Mouse (Mus musculus) cerebellum, postnatal 25 days (tissue): Measurements from ENCODE around the gene Hs2st1.

Experiments
- DNase-seq, 2 experiments: peaks; one replicate each; pipeline ENCODE4 v3.0.0; 2021; ENCODE audit warnings: mixed read lengths in 2 of 2

The Hs2st1 gene

DNA sequence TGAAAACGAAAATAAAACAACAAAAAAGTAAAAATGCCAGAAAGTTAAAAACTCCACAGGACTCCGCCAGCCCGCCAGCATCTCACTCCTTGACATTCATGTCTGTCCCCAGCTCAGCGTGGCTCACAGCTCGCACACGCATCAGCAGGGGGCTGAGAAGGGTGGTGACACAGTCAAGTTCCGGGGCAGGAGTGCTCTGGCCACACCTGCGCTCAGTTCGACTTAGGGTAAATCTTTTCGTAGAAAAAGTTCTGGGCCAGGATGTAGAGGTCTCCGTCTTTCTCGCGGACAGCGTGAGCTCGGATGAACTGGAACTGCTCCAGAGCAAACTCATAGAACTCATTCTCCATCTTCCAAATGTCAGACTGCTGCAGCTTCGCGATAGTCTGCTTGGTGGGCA, 135.7 kb downstream of the Hs2st1 start:
- no peak for DNase-seq

DNA sequence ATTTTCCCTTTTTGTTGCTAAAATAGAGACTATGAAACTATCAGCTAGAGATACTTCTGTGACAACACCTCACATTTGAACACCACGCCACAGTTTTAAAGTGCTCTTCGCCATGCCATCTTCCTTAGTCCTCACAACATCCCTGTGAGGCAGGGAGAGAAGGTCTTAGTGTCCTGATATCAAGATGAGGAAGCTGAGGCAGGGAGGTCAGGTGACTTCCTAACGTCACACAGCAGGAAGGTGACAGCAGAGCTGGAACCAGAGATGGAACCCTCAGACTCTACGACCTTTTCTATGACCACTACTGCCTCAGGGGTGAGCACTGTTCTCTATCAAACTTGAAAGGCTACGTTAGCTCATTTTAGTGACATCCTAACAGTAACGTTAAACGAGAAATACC, 136.9 kb downstream of the Hs2st1 start:
- DNase-seq, result no peak

DNA sequence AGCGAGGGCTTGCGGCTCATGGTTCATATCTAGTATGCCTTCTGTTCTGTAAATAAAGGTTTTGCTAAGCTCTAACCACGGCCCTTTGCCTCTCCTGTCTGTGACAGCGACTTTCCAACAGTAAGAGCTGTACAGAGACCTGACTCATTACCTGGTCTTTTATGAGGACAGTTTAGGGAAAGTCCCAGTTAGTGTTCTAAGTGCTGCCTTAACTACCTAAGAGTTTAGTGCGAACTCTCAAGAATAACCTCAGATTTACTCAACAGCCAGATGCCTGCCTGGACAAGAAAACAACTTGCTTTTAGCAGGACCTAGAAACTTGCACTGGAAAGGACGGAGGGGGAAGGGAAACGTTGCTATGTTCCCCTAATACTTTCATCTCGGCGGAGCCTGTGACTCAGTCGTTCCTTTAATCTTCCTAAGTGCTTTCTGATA, 137.8 kb downstream of the Hs2st1 start:
- no peak for DNase-seq

DNA sequence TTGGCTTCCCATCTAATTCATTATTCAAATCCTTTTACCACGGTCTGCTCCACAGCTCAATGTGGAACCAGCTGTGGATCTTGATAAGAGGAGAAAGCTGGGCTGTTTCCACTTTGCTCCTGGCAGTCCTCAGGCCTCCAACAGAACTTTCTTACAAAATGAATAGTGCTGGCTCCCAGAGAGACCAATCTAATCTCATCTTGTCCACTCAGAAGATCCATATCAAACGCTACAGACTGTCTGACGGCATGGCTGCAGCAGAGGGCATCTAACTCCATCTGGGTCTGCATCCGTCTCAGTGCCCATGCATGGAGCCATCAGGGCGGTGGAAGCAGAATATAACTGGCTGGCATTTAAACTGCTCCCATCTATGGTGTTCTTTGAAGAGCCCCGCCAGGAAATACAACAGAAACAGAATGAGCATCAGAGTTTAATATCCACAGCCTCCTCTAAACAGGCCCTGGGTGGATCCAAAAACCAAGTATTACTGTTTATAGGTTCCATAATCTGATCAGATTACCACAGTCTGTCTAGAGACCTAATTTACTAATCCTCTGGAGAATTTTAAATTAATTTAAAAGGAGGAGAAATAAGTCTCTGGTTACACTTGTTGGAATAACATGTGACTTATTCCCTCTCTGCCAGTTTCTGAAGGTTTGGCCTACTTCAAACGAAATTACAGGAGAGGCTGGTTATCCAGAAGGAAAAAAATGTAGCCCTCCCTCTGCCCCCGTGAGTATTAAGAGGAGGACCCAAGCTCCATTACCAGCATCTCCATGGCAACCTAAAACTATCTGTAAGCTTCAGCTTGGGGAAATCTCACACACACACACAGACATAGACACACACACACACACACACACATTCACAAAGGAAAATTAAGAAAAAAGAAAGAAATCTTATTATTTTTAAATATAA, 141.2 kb downstream of the Hs2st1 start:
- DNase-seq, result no peak

DNA sequence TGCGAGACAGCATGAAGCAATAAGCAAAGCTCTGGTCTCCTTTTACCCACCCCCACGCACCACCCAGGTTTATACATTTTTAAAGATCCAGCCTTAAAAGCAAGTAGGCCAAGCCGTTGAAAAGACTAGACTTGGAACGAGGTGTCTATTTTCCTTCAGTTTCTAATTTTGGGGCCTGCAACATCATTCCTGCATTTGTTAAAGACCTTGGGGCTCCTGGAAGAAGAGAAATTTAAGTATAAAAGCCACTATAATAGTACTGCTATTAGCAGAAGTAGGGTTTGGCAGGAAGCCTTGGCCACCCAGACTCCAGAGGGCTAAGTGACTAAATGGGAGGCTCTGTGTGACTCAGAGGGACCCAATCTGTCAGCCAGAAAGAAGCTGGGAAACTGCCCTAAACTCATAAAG, 144.9 kb downstream of the Hs2st1 start:
- DNase-seq, result peak; percentile 13 to 41

DNA sequence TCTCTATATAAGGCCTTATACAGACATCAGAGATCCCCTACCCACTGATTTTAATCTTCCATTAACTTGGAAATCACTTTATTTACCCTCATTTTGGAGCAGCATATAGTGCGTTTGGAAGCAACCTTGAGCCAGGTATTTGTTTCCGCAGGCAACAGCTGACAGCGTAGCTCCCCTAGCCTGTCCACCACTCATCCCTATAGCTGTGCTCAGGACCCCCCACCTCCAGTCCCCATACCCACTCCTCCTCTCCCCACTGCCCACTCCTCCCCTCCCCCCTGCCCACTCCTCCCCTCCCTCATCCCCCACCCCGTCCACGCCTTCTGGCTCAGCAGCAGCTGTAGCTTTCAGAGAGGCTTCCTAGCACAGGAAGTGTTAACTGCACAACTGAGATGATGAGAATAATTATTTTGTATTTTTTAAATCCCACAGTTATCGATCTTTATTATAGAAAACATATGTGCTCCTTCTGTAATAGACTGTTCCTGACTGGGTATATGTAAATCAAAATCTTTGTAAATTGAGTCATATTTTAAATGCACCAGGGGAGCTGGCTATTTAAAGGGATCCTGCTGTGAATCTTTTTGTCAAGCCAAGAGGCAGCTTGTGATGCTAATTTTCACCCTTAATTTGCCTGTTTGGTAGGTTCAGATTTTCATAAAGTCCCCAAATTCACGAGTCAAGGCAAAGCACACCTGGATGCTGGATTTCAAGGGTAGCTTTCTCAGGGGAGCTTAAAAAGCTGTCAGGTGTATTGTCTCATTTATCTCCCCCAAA, 148.4 kb downstream of the Hs2st1 start:
- no peak for DNase-seq

DNA sequence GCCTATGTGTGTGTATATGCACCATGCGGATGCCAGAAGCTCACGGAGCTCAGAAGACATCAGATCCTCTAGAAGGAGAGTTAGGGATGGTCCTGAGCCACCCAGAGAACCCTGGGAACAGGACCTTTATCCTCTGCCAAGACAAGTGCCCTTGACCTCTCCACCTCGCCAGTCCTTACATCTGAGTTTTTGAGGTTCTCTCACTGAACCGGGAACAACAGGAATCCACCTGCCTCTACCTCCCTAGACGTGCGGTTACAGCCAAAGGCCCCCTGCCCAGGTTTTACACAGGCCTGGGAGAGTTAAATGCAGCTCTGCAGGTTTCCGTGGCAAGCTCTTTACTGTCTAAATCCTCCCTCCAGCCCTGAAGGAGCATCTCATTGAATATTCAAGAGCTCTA, 156.2 kb downstream of the Hs2st1 start:
- DNase-seq, result no peak

DNA sequence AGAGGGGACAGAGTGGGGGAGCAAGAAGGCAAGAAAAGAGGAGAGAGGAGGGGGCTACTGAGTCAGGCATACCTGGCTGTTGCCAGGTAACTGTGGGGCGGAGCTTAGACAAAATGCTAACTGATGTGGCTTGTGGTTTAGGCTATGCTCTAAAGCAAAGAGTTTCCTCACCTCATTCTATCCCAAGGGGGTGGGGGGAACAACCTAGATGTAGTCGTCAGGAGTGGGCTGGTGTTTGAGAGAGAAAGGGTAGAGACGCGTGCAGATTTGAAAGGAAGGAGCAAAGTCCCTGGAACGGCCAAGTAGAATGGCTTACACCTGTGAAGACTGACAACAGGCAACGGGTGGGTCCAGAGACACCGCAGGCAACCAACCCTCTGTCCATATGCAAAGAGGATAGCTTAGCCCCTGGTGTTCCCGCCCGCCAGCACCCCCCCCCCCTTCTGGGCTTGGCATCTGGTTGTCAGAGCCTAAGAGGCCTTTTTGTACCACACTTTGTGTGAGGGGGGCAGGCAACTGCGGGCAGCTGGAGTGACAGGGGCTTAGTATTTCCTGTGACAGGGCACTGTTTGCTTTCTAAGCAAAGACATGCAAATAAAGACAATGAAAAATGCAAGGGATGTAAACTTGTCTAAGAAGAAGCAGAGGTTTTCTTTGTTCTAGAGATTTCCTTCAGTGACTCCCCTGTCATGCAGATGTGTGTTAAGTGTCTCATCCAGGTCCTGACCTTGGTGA, 157.3 kb downstream of the Hs2st1 start:
- DNase-seq, result no peak

DNA sequence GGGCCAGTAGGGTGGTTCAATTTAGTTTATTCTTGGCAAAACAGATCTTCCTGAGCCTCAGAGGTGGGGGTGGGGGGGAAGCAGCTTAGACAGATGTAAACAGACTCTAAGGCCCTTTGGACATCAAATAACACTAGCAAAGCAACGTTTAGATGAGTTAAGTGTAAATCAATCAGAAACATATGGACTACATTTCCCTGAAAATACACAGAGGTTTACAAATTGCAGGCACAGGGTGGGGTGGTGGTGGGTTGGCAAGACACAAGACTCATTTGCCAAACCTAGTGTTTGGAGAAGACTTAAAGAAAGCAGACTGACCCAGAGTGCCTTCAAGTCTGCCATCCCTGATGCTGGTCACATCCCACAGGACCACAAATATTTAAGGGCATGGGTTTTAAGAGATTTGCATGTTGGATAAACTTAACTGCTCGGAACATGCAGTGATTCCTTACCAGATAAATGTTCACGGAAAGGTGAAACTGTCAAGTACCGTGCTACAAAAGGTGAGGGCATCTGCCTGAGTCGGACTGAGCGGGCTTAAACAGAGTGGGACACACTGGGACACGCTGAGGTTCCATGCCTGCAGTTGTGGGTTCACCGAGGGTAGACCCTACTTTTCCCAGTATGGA, 158.2 kb downstream of the Hs2st1 start:
- no peak for DNase-seq

DNA sequence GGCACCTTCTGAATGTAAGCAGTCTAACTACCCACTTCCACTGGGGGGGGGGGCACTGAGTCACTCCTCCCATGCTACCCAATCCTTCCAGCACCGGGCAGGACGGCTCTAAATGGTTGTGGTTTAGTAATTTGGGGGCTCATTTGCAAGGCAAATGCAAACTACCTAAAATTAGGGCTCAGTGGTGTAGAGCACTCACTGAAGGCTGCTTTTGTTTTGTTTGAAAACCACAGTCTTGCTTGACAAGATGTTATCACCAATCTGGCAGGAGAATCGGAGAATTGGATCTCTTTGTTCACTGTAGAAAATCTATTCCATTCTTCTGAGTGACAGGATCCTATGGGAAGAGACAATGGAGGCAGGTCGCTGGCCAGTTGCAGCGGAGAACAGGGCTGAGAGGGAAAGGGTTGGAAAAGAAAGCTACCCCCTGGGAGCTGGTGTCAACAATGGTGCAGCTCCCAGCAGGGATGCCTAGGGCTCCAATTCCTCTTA, 158.9 kb downstream of the Hs2st1 start:
- DNase-seq, result no peak

DNA sequence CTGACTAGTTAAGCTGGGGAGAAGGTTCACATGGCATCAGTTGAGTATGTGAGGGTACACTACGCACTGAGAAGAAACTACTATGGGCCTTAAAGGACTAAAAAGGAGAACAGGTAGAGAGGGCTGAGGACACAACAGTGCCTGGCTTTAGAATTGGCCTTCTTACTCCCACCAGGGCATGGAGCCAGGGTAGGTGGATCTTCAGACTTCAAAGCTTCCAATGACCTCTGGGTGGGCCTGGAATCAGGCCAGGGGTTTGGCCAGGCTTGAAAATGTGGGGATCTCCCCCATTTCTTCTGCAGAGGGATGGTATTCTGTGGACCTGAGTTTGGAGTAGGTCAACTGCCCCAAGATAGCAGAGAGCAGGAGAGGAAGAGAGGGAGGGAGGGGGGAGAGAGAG, 161.0 kb downstream of the Hs2st1 start:
- DNase-seq, result no peak

DNA sequence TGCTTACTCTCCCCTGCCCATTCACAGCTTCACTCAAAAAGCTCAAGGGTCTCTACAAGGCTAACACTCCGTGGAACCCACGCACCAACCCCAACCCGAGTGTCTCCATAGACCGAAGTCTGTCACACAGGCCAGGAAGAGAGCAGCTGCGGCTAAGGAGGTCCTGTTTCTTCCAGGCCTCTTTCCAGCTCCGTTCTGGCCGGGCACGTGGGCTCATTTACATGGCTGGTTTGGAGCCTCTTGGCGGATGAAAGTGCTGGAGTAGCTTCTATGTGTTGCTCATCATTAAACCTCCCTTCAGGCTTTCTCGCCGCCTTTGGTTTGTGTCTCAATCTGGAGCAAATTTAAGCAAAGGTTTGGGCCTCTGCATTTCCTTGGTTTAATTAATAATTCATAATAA, 164.7 kb downstream of the Hs2st1 start:
- no peak for DNase-seq

DNA sequence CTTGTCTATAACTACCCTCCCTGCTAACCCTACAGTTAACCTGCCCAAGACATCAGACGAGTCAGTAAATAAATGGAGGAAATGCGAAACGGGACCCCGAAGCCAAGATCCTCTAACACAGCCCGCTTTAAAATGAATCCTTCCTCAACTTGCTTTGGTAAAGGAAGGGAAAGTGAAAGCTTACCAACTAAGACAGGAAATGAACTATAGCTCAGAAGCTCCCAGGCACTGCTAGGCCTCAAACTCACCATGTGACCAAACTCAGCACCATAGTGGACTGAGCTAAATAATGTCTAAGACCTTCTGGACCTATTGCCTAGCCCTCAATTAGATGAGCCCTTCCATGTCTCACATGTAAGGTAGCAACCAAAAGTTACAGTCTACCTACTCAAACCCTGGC, 168.7 kb downstream of the Hs2st1 start:
- DNase-seq, result no peak

DNA sequence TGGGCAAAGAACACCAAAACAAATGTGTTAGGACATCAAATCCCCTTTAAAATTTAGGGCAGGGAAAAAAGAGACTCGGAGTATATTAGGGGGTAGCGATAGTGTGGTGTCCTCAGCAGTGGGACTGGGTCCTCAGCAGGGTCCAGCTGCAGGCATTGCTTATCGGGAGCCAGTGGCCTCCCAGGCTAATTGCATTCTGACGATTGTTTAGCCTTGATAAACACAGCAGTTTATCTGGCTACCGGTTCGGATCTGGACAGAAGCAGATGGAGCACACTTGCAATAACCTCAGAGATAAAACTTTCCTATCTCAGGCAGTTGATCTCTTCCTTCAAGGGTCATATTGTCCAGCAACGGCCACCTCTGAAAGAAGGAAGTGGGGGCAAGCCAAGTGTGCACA, 169.1 kb downstream of the Hs2st1 start:
- no peak for DNase-seq

DNA sequence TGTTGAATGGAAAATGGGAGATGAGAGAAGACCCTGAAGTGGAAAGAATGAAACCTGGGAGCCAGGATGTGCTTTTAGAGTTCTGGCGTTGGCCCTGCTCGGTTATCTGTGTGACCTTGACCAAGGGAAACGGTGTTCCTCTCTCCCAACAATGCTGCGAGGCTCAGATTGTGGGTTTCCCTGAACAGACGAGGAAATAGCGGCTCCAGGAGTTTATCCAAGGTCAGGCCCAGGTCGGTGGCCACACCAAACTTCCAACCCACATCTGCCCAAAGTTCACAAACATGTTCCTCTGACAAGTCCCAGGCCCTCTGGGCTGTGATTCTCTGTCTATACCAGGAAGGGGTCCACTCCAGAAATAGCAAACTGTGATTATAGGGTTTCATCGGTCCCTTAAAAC, 169.6 kb downstream of the Hs2st1 start:
- no peak for DNase-seq

DNA sequence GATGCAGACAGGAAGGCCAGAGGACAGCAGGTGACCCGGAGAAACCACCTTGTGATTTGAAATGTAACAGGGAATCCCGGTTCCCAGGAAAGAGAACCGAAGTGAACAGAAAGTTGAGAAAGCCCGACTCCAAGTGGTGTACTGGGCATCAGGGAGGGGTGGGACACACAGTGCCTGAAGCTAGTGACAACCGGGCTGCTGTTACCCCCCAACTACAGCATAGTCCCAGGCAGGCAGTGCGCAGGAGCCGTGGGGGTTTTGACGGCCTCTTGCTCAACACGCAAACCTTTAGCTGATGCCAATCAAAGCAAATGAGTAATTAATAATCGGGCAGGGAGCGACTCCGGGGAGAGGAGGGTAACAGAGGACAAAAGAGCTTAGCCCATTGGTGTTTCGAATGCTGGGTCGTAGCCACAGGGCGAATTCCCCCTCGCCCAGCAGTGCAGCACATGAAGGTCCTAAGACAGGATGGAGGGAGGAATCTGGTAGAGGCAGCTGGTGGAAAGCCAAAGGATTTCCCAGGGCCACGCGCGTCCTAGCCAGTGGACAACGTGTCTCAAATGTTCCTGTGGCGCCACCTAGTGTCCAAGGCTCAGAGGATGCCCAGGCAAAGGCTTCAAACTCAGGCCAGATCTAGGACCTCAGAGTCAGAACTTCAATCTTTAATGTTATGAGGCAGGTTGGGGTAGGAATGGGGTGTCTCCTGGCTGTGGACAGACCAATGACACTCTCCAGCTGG, 170.5 kb downstream of the Hs2st1 start:
- peak; percentile 82 to 92 for DNase-seq

DNA sequence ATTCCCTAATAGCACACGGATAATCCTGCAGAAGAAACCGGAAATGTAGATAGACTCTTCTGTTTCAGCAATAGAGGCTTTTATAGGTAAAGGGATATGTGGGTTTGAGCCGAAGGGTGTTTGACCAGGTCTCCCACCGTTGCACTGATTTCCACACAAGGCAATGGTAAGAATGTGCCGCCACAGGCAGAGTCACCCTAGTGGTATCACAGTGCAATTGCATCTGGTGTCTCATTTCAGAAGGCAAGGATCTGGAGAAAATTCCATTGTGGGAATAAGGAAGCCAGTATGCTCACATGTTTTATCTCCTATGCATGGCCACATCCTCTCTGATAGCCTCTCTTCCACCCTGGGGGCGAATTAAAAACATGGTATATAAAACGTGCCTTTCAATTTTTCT, 171.8 kb downstream of the Hs2st1 start:
- no peak for DNase-seq

DNA sequence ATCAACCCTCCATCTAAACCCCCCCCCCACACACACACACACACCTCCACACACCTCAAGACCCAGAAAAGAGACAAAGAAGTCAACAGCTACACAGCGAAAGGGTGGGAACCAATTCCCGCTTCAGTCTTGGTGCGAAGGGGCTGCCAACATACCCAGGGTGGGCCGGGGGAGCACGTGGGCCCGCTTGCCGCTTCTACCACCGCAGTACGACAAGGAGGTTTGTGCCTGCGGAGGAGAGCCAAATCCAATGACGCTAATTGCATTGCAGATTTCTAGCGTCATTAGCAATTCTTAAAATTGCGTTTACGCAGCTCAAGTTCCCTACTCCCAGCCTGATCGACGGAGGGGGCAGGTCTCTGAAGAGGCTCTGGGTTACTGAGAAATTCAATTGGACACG, 173.5 kb downstream of the Hs2st1 start:
- no peak for DNase-seq

DNA sequence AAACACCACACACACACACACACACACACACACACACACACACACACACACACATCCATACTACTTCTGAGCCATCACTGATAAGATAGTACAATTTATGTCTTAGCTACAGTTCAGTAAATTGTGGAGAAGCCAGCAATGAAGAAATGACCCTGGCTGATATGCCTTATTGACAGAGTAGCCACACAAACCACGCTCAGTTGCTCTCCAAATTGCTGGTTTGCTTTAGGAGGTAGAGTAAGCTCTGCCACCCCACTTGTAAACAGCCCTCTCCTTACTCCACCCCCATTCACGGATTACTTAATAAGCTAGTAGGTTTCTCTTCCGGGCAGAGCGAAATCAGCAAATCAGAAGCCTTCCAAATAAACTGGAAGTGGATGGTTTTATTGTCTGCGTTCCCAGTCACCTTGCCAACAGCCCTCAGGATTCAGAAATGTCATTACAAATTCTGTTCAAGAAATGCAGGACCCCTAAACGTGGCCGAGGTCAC, 175.5 kb downstream of the Hs2st1 start:
- no peak for DNase-seq

DNA sequence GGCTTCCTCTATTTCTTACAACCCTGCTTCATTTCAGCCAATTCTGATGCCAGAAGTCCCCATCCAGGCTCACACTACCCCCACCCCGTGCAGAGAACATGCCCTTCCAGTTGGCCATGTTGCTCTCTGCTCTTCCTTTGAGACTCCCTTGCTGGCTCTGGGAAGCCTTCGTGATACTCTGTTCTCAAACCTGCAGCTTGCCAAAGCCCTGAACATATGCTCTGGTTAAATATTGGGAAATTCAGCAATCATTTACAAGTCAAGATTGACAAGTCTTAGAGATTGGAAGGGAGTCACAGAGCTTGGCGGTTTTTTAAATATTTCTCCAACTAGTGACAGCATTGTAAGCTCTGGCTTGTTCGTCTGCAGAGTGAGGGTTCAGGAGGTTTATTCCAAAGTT, 183.5 kb downstream of the Hs2st1 start:
- no peak for DNase-seq

DNA sequence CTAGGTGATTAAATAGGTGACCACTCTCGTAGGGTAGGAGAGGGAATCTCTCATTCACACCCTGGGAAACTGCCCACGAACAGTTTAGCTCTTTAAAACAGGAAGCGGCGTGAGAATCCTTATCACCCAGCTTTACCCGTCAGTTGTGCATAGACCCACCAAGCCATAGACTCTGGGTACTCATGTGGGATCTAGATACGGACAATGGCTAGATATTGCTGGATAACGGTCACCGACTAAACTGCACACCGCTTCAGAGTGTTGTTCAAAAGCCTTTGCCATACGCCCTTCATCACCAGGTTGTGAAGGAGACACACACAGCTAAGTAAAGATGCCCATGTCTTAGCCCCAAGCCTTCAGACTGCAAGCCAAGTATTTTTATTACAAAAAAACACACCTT, 185.3 kb downstream of the Hs2st1 start:
- no peak for DNase-seq
